Mouse (Mus musculus) urinary bladder, adult 18-20 months (tissue): Measurements from ENCODE around the gene Mtch1.
"Not testable (repeated sequence)": the region's sequence is repeated elsewhere in the genome, so short reads cannot be mapped to it uniquely, and the experiment has no call there.

Experiments used
- DNase-seq, 2 experiments: peaks; one replicate each; pipeline ENCODE4 v3.0.0; 2022; ENCODE audit warnings: low spot score in 2 of 2, mixed read lengths in 2 of 2

Mtch1 gene

GRCm38 (mm10) chr17:29347645-29348256 lies at the start of gene Mtch1:
Gene Mtch1, minus strand, starts transcription at chr17:29347934.
- peak; percentile 99 to 100 for DNase-seq

- peak; percentile 63 to 68 for DNase-seq
These were observed 49.1 kb upstream of the Mtch1 start for GRCm38 (mm10) chr17:29396821-29397242.

- no peak for DNase-seq
These were observed 48.5 kb upstream of the Mtch1 start for GRCm38 (mm10) chr17:29396056-29396799.

- DNase-seq: no peak
These were observed 47.6 kb upstream of the Mtch1 start for GRCm38 (mm10) chr17:29395381-29395780.

GRCm38 (mm10) chr17:29394761-29395160 lies 47.0 kb upstream of the Mtch1 start:
- DNase-seq: not testable (repeated sequence)

- DNase-seq: no peak
These were observed 46.5 kb upstream of the Mtch1 start for GRCm38 (mm10) chr17:29394106-29394760.

- DNase-seq: no peak
These were observed 45.8 kb upstream of the Mtch1 start for GRCm38 (mm10) chr17:29393335-29394089.

- DNase-seq: no peak
These were observed 43.5 kb upstream of the Mtch1 start for GRCm38 (mm10) chr17:29391280-29391679.

GRCm38 (mm10) chr17:29388978-29389377 lies 41.2 kb upstream of the Mtch1 start:
- DNase-seq: no peak

GRCm38 (mm10) chr17:29385746-29386145 lies 38.0 kb upstream of the Mtch1 start:
- no peak for DNase-seq

GRCm38 (mm10) chr17:29384850-29385438 lies 37.2 kb upstream of the Mtch1 start:
- DNase-seq: no peak

GRCm38 (mm10) chr17:29383923-29384322 lies 36.2 kb upstream of the Mtch1 start:
- DNase-seq: no peak

GRCm38 (mm10) chr17:29382417-29382816 lies 34.7 kb upstream of the Mtch1 start:
- DNase-seq: no peak

- DNase-seq: peak; percentile 33 to 34
These were observed 33.7 kb upstream of the Mtch1 start for GRCm38 (mm10) chr17:29381472-29381871.

- no peak for DNase-seq
These were observed 32.5 kb upstream of the Mtch1 start for GRCm38 (mm10) chr17:29380241-29380640.

GRCm38 (mm10) chr17:29378056-29378455 lies 30.3 kb upstream of the Mtch1 start:
- DNase-seq: no peak

- peak; percentile 45 to 62 for DNase-seq
These were observed 28.1 kb upstream of the Mtch1 start for GRCm38 (mm10) chr17:29375871-29376270.

GRCm38 (mm10) chr17:29370984-29371723 lies 23.4 kb upstream of the Mtch1 start:
- DNase-seq: peak; percentile 78 to 84

GRCm38 (mm10) chr17:29368726-29369125 lies 21.0 kb upstream of the Mtch1 start:
- no peak for DNase-seq

- no peak for DNase-seq
These were observed 17.4 kb upstream of the Mtch1 start for GRCm38 (mm10) chr17:29365105-29365621.

GRCm38 (mm10) chr17:29363109-29363508 lies 15.4 kb upstream of the Mtch1 start:
- DNase-seq: no peak
